Mouse (Mus musculus) heart, adult 18-20 months (tissue): ENCODE results near the gene Dctn2. TPM values are rescaled to one million over a fixed set of nuclear protein-coding genes. Genes with fewer than 3 reads are reported as not detected.
"Not testable (repeated sequence)": the region's sequence is repeated elsewhere in the genome, so short reads cannot be mapped to it uniquely, and the experiment has no call there.

Experiments used
- DNase-seq, 2 experiments: peaks; one replicate each; pipeline ENCODE4 v3.0.0; 2021 to 2022; ENCODE audit warnings: mixed read lengths in 1 of 2
- total RNA-seq, 2 experiments: library from RNA; stranded (reverse); gene quantifications; 2 replicates each; pipeline ENCODE4 v1.2.3; 2021

Dctn2 gene
- total RNA-seq, 2 experiments from 2014 or later: 139 to 146 TPM

- not testable (repeated sequence) for DNase-seq
Measured at GRCm38 (mm10) chr10:127314950-127315349, 48.8 kb downstream of the Dctn2 start.

GRCm38 (mm10) chr10:127317277-127317676, 51.1 kb downstream of the Dctn2 start:
- DNase-seq: no peak

GRCm38 (mm10) chr10:127318009-127318408, 51.8 kb downstream of the Dctn2 start:
- DNase-seq: no peak

GRCm38 (mm10) chr10:127319969-127320368, 53.8 kb downstream of the Dctn2 start:
- DNase-seq: no peak

- no peak for DNase-seq
Measured at GRCm38 (mm10) chr10:127321621-127322020, 55.5 kb downstream of the Dctn2 start, which contains the start of gene Arhgap9. Gene Arhgap9, plus strand, starts transcription at chr10:127321964.

GRCm38 (mm10) chr10:127322178-127322577, 56.0 kb downstream of the Dctn2 start:
- no peak for DNase-seq

GRCm38 (mm10) chr10:127322669-127323068, 56.5 kb downstream of the Dctn2 start:
- DNase-seq: no peak

- DNase-seq: peak; percentile 38 to 68
Measured at GRCm38 (mm10) chr10:127323131-127323855, 57.1 kb downstream of the Dctn2 start.

- DNase-seq: peak; percentile 47 to 58
Measured at GRCm38 (mm10) chr10:127324495-127324894, 58.3 kb downstream of the Dctn2 start.

- no peak for DNase-seq
Measured at GRCm38 (mm10) chr10:127325454-127326016, 59.4 kb downstream of the Dctn2 start.

- peak in 1 of 2 experiments; percentile 60 for DNase-seq
Measured at GRCm38 (mm10) chr10:127326017-127326801, 60.0 kb downstream of the Dctn2 start.

GRCm38 (mm10) chr10:127326828-127327227, 60.7 kb downstream of the Dctn2 start:
- DNase-seq: peak; percentile 41 to 53

GRCm38 (mm10) chr10:127327461-127328145, 61.4 kb downstream of the Dctn2 start:
- DNase-seq: no peak

- no peak for DNase-seq
Measured at GRCm38 (mm10) chr10:127330212-127330611, 64.0 kb downstream of the Dctn2 start.

Other genes starting within 250 kb of the Dctn2 start
- 10 to 100 TPM; 57.3 to 71.6 TPM for gene Tsfm, start 235.5 kb upstream of the Dctn2 start, total RNA-seq
- 1 to 10 TPM; 7.0 to 8.2 TPM for gene Mettl1, start 225.0 kb upstream of the Dctn2 start, total RNA-seq
- under 1 TPM in 1 of 2 experiments, not detected in 1; 0.15 TPM for gene Eef1akmt3, start 224.9 kb upstream of the Dctn2 start, total RNA-seq
- gene Cyp27b1, start 218.1 kb upstream of the Dctn2 start, total RNA-seq: under 1 TPM; 0.20 to 0.23 TPM
- gene March9, start 206.2 kb upstream of the Dctn2 start, total RNA-seq: 1 to 10 TPM; 2.9 to 3.5 TPM
- 10 to 100 TPM; 81.5 to 84.1 TPM for gene Cdk4, start 202.8 kb upstream of the Dctn2 start, total RNA-seq
- 10 to 100 TPM; 44.7 to 47.4 TPM for gene Tspan31, start 196.1 kb upstream of the Dctn2 start, total RNA-seq
- gene Agap2, start 191.1 kb upstream of the Dctn2 start, total RNA-seq: 1 to 10 TPM; 4.2 to 6.1 TPM
- 10 to 100 TPM; 23.2 to 28.8 TPM for gene Os9, start 145.2 kb upstream of the Dctn2 start, total RNA-seq
- gene B4galnt1, start 101.1 kb upstream of the Dctn2 start, total RNA-seq: 1 to 10 TPM; 1.8 to 7.9 TPM
- 1 to 10 TPM; 8.0 to 9.2 TPM for gene Slc26a10, start 85.7 kb upstream of the Dctn2 start, total RNA-seq
- gene Arhgef25, start 76.3 kb upstream of the Dctn2 start, total RNA-seq: 10 to 100 TPM in 1 of 2 experiments, 1 to 10 TPM in 1; 8.9 to 10.1 TPM
- 10 to 100 TPM; 18.1 to 21.2 TPM for gene Dtx3, start 70.6 kb upstream of the Dctn2 start, total RNA-seq
- gene Pip4k2c, start 54.8 kb upstream of the Dctn2 start, total RNA-seq: 10 to 100 TPM; 30.3 to 30.8 TPM
- gene Kif5a, start 3.0 kb upstream of the Dctn2 start, total RNA-seq: under 1 TPM; 0.41 to 0.89 TPM
- 10 to 100 TPM; 16.7 to 20.2 TPM for gene Mbd6, start 22.6 kb downstream of the Dctn2 start, total RNA-seq
- gene Mars, start 45.4 kb downstream of the Dctn2 start, total RNA-seq: 10 to 100 TPM; 43.7 to 44.8 TPM
- 1 to 10 TPM; 4.0 to 5.4 TPM for gene Arhgap9, start 55.6 kb downstream of the Dctn2 start, total RNA-seq
- gene Gli1, start 75.6 kb downstream of the Dctn2 start, total RNA-seq: under 1 TPM; 0.82 to 0.87 TPM
- not detected for gene Inhbe, start 88.0 kb downstream of the Dctn2 start, total RNA-seq
- not detected for gene Inhbc, start 104.1 kb downstream of the Dctn2 start, total RNA-seq
- 100 to 1,000 TPM; 146 to 169 TPM for gene R3hdm2, start 114.0 kb downstream of the Dctn2 start, total RNA-seq
- gene Stac3, start 235.3 kb downstream of the Dctn2 start, total RNA-seq: under 1 TPM; 0.37 to 0.54 TPM
- 10 to 100 TPM; 23.9 to 27.0 TPM for gene Ndufa4l2, start 248.6 kb downstream of the Dctn2 start, total RNA-seq